Mouse (Mus musculus) heart, adult 2 months (tissue): ENCODE results near the gene Syt11.

Experiments
- CTCF ChIP-seq: fragments of 200-600 bp; IDR thresholded peaks from 2 replicates; pipeline ENCODE4 v1.8.1; 2022; ENCODE audit warnings: antibody characterized with exemption, mild to moderate bottlenecking, moderate library complexity
- EP300 ChIP-seq: fragments of 200-500 bp; IDR thresholded peaks from 2 replicates; pipeline ENCODE4 v1.6.1; 2011; ENCODE audit warnings: low read depth, low read length, control low read depth; ENCODE audit not compliant: insufficient read depth

DNA sequence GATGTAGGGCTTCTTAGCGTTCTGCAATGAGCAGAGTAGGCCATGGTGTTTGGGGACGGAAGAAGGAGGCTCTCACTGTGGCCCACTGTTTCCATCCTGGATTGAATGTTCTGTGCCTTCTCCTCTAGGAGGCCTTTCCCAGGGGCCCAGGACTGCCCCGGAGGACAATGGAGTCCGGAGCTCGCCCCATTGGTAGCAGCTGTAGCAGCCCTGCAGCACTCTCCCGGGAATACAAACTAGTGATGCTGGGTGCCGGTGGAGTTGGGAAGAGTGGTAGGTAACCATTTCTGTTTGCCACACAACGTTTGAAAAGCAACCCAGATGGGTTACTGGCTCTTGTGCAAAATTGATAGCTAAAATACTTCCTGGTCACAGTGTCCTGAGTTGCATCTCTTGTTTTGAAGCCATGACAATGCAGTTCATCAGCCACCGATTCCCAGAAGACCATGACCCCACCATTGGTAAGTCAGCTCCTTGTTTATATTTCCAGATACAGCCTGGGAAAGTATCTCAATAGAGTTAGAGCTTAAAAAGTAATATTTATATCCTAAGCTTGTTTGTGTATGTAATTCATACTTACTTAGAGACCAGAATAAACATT, 57.7 kb downstream of the Syt11 start:
- no peak for TF ChIP-seq EP300
- no peak for TF ChIP-seq CTCF
